Mouse (Mus musculus): ENCODE results near the gene Dcaf10. TPM values are rescaled to one million over a fixed set of nuclear protein-coding genes. Genes with fewer than 3 reads are reported as not detected.
"Not testable (repeated sequence)": the region's sequence is repeated elsewhere in the genome, so short reads cannot be mapped to it uniquely, and the experiment has no call there.

The Dcaf10 gene
- polyA plus RNA-seq (2015; fragmentation: Nextera tagmentation; extraction: Ambion mirVana), result 8.9 and 9.8 TPM in 2 replicates

GRCm38 (mm10) chr4:45341669-45342249 lies at the start of gene Dcaf10:
Gene Dcaf10, plus strand, starts transcription at chr4:45342101.
- peak; percentile 93 for DNase-seq (ENCODE audit: low spot score)

DNA sequence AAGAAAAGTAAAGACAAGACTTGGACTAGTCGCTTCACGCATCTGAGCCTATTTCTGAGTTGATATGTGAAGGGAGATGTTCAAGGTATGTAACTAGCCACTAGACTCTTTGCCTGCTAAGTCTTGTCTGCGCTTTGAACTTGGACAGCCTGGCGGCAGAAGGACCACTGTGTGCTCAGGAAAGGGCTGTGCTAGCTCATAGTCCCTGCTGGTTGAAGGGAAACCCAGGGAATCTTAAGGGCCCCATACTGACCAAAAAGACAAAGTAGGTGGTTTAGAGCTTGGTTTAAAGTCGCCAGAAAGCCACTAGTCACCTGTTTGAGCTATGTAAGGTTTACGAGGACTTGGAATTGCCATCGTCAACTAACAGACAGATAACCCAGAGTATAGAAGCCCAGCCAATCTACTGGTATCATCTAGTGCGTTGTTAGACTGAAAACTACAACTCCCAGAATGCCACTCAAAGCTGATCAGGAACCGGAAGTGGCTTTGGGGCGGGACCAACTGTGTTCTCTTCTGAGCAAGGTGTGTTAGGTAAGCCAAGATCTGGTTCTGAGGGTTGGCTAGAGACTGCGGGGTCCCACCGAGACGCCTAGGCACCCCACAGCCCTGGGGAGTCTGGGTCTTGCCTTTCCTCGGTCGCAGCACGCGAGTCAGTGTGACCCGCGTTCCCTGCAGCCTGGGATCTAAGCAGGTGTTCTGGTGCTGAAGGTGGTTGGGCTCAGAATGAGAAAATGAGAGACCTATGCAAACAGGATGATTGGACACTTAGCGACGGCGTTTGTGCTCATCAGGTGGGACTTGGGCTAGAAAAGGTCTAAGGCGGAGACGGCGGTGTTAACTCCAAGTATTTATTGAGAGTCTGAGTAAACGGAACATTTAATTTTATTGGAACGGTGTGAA lies 45.0 kb upstream of the Dcaf10 start, which contains the start of gene Trmt10b:
Gene Trmt10b (plus strand): TSS at position 466 of the 903 bp plus-strand sequence.
- peak; percentile 90 for DNase-seq (ENCODE audit: low spot score)

DNA sequence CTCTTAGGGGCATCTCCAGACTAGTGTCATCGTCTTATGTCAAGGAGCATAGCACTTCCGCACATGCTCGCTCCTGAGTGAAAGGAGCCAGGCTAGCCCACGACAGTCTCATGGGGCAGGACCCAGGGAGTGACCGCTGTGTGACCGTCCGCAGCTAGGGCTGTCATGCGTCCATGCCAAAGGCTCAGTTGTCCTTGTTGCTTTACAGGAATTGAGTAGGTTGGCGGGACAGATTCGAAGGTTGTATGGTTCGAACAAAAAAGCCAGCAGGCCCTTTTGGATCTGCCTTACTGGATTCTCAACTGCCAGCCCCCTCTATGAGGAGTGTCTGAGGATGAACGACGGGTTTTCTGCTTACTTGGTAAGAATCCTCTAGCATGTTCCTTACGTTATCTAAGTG lies 36.4 kb upstream of the Dcaf10 start:
- DNase-seq (ENCODE audit: low spot score), result no peak

DNA sequence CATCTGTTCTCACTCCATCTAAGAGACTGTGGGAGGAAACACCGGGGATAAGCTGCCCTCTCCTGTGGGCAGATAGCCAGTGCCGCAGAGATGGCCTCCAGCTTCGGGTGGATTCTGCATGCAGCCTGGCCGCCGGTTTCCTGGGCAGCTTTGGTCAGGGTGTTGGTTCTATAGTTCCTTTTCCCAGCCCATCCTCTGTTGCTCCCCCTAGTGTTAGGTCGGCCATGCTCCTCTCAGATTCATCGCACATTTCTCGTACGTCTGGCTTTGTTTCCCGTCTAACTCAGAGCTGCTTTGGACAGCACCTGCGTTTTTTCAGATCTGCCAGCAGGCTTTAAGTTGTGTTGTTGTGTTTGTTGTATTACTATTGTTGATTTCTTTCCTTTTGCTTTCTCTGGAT lies 33.9 kb upstream of the Dcaf10 start:
- no peak for DNase-seq (ENCODE audit: low spot score)

GRCm38 (mm10) chr4:45308606-45309005 lies 33.3 kb upstream of the Dcaf10 start:
- DNase-seq (ENCODE audit: low spot score), result no peak

GRCm38 (mm10) chr4:45311056-45311455 lies 30.8 kb upstream of the Dcaf10 start:
- DNase-seq (ENCODE audit: low spot score), result no peak

DNA sequence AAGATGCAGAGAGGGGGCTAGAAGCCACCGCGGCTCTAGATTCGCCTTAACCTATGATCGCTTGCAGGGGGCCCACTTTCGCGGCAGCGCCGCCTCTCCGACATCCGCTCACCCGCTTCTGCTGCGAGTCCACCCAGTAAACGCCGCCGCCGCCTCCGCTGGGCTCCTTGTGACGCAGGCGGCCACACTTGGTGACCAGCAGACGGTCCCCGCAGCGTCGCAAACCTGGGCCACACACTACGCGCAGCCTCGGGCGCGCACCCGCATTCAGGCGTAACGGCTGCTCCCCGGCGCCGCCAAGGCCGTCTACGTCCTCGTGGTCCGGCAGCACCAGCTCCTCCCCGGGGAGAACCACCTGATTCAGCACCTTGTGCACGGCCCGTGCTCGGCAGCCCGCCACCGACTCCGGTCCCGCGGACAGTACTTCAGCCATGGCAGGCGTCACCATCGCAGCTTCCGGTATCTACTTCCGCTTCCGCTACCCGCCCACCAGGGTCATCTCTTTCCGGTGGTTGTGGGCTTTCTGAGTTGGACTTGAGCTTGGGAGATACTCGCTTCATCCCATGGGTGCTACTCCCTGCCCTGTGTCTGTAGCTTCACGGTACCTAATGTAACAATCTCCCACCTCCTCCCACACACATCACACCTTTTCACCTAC lies 21.6 kb upstream of the Dcaf10 start:
- peak; percentile 81 for DNase-seq (ENCODE audit: low spot score)

DNA sequence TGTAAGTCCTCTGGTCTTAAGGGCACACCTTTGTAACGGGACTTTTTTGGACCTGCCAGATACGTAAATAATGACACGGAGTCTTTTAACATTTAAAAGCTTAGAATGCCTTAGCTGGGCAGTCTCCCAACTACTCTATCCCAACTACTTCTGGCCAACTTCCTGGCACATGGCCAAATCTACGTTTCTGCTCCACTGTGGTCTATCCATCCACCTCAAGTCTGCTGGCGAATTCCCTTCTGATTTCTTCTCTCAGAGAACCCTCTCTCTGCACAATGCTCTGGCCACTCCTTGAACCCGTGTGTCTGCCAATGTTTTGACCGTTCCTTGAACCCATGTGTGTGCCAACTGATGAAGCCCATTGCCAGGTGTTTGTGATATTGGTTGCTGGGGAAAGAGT lies 10.8 kb upstream of the Dcaf10 start:
- DNase-seq (ENCODE audit: low spot score), result no peak

DNA sequence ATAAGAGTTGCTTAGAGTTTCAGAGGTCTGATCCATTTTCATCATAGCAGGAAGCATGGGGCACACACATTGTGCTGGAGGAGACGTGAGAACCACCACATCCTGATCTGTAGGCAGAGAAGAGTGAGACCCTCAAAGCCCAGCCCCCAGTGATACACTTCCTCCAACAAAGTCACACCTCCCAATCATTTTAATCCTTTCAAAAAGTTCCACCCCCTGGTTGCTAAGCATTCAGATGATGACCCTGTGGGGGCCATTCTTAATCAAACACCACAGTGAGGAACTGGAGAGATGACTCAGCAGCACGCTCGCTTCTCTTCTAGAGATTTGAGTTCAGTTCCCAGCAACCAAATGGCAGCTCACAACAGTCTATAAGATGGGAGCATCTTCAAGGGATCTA lies 9.4 kb upstream of the Dcaf10 start:
- no peak for DNase-seq (ENCODE audit: low spot score)

GRCm38 (mm10) chr4:45341226-45341625 lies 675 bp upstream of the Dcaf10 start:
- DNase-seq (ENCODE audit: low spot score), result no peak

DNA sequence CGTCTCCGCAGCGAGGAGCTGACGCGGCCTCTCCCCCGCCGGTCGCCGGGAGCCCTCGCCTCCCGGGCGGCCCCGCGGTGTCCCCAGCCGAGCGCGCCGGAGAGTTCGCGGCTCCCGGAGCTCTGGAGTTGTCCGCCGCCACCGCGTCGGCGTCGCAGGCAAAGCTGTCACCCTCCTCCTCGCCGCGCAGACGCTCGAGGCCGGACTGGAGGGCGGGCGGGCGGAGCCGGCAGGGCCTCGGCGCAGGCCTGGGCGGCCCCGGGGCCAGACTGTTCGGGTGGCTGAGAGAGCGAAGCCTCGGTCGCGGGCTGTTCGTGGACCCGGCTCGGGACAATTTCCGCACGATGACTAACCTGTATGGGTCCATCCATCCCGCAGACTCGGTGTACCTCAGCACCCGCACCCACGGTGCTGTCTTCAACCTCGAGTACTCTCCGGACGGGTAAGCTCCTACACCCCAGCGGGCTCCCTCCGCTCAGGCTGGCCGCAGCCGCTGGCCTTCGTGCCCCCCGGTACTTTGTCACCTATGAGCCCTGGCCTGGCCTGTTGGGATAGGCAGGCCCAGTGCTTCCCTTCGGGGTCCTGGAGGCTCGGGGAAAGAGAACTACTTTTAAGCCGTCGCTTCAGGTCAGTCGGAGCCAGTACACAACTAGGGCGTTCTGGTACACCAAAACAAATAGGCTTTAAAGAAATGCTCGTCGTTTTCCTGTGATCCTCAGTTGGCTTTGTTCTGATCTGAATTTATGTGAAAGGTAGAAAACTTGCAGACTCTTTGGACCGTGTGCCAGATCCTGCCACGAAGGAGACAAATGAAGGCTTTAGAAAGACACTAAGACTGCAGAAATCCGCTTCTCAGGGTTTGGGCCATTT lies 620 bp downstream of the Dcaf10 start, which contains the start of gene Exosc3:
Gene Exosc3 (minus strand): TSS at position 447 of the 870 bp plus-strand sequence.
- DNase-seq (ENCODE audit: low spot score), result no peak

- no peak for DNase-seq (ENCODE audit: low spot score)
Measured at GRCm38 (mm10) chr4:45356653-45357052, 14.8 kb downstream of the Dcaf10 start.

DNA sequence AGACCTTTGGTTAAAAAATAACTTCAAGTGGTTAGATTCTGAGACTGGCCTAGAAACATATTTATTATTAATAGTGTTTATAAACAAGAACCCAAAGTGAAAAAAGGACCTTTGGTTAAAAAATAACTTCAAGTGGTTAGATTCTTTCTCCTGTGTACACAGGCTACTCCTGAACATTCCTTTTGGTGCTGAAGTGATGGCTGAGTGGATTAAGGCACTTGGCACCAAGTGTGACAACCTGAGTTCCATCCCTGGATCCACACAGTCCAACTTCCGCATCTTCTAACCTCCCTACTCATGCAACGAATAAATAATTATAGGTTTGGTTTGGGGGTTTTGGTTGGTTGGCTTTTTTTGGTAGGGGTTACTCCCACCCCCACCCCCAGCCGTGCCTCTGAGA lies 29.4 kb downstream of the Dcaf10 start:
- DNase-seq (ENCODE audit: low spot score), result no peak

- no peak for DNase-seq (ENCODE audit: low spot score)
Measured at GRCm38 (mm10) chr4:45374879-45375278, 33.0 kb downstream of the Dcaf10 start.

GRCm38 (mm10) chr4:45376573-45376972 lies 34.7 kb downstream of the Dcaf10 start:
- DNase-seq (ENCODE audit: low spot score), result no peak

DNA sequence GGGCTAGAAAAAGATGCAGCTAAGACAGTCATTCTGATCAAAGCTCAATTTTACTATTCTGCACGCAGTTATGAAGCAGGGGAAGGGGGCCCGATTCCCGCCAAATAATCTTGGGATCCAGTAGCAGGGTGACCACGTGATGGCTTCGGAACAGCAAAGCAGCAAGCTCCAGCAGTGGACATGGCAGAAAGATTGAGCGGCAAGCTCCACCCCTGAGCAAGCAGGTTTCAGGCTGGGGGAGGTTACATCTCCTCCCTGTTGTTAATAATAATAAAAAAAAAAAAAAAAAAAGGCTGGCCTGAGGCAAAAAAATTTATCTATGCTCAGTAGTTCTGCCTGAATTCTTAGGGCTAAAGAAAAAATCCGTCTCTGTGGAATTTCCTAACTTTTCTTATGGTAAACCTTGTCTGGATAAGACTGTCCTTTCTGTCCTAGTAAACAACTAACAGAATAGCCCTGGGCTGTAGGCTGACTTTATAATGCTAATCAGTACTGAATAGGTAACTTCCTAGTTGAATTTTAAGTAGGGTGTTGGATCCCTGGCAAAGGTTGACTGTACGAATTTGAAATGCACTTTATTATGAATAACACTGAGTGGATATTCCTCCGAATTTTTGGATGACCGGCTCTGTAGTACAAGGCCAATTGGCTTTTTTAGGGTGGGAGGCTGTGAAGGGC lies 39.1 kb downstream of the Dcaf10 start:
- DNase-seq (ENCODE audit: low spot score), result not testable (repeated sequence)

DNA sequence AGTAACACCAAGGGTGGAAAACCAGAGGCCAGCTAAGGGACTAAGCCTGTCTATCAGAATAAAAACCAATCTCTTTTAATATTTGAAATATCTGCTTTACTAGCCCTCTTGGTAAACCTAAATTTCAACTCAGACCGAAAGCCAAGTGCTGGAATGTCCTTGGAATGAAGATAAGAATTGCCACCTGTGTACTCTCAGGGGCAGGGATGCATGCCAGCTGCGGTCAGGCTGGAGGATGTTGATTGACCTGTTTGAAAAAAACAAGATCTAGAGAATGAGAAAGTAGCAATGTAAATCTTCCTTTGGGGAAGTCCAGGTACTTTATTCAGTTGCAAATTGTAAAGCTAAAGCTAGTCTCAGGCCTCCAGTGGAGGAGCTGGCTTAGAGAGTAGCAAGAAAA lies 40.2 kb downstream of the Dcaf10 start:
- not testable (repeated sequence) for DNase-seq (ENCODE audit: low spot score)

DNA sequence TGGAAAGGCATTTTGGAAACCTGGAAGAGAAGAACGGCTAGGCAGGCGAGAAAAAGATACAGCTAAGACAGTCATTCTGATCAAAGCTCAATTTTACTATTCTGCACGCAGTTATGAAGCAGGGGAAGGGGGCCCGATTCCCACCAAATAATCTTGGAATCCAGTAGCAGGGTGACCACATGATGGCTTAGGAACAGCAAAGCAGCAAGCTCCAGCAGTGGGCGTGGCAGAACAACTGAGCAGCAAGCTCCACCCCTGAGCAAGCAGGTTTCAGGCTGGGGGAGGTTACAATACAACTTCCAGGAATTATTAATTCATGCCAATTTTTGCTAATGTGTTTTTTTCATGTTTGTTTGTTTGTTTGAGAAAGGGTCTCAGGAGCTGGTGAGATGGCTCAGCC lies 45.4 kb downstream of the Dcaf10 start:
- DNase-seq (ENCODE audit: low spot score), result not testable (repeated sequence)

- DNase-seq (ENCODE audit: low spot score), result no peak
Measured at GRCm38 (mm10) chr4:45392099-45392498, 50.2 kb downstream of the Dcaf10 start.

GRCm38 (mm10) chr4:45392572-45392971 lies 50.7 kb downstream of the Dcaf10 start:
- no peak for DNase-seq (ENCODE audit: low spot score)

Measured in thymus, postnatal 0 days (tissue).